Mouse (Mus musculus) hindbrain, embryonic 14.5 days (tissue): ENCODE data around the gene Nap1l5. TPM values are rescaled to one million over a fixed set of nuclear protein-coding genes. Genes with fewer than 3 reads are reported as not detected.
A peak's percentile ranks its signal among the peaks of the same experiment; 100 is the strongest.

ENCODE experiments used
- ATAC-seq: fragments of 200-750 bp; cut with Nextera tagmentation; 2 replicates; pipeline ENCODE4 v1.8.0; 2017; ENCODE audit warnings: moderate number of reproducible peaks, mild to moderate bottlenecking, moderate TSS enrichment, moderate library complexity; ENCODE audit not compliant: low FRiP score
- DNase-seq: peaks from one replicate; pipeline ENCODE4 v3.0.0-alpha.2; 2015; ENCODE audit warnings: low spot score
- H3K27ac ChIP-seq: fragments of 300-500 bp; sonication (generic); 2 replicates; pipeline ENCODE4 v1.5.1; 2014; ENCODE audit warnings: mild to moderate bottlenecking, moderate library complexity
- H3K27me3 ChIP-seq: fragments of 300-500 bp; sonication (generic); 2 replicates; pipeline ENCODE4 v1.6.1; 2014; ENCODE audit warnings: mild to moderate bottlenecking, low read length, mixed read lengths; ENCODE audit not compliant: control insufficient read depth, insufficient read depth
- H3K36me3 ChIP-seq: fragments of 300-500 bp; sonication (generic); replicated peaks from 2 replicates; pipeline ENCODE4 v1.6.1; 2014; ENCODE audit not compliant: control insufficient read depth, insufficient read depth
- H3K4me1 ChIP-seq: fragments of 300-500 bp; sonication (generic); replicated peaks from 2 replicates; pipeline ENCODE4 v1.6.1; 2014; ENCODE audit warnings: antibody characterized with exemption, low read length, mixed read lengths; ENCODE audit not compliant: control insufficient read depth, insufficient read depth
- H3K4me2 ChIP-seq: fragments of 300-500 bp; sonication (generic); replicated peaks from 2 replicates; pipeline ENCODE4 v1.6.1; 2014; ENCODE audit warnings: mild to moderate bottlenecking, moderate library complexity
- H3K4me3 ChIP-seq: fragments of 300-500 bp; sonication (generic); replicated peaks from 2 replicates; pipeline ENCODE4 v1.5.1; 2014; ENCODE audit warnings: mild to moderate bottlenecking, low read length
- H3K9ac ChIP-seq: fragments of 300-500 bp; sonication (generic); 2 replicates; pipeline ENCODE4 v1.6.1; 2014
- H3K9me3 ChIP-seq: fragments of 300-500 bp; sonication (generic); 2 replicates; pipeline ENCODE4 v1.6.1; 2016; ENCODE audit warnings: low read length; ENCODE audit not compliant: control insufficient read depth
- WGBS: fragments of 180-500 bp; shearing (Covaris S2); extraction: QIAGEN DNeasy Blood & Tissue Kit; methylation state at CpG from one replicate; pipeline ENCODE4 v1.1.7; 2014; 5-methylcytosine and 5-hydroxymethylcytosine counted together
- polyA plus RNA-seq: library from polyadenylated mRNA; unstranded; fragments of >200 nt; fragmentation: Nextera tagmentation; extraction: Ambion mirVana; gene quantifications from 2 replicates; pipeline ENCODE4 v1.2.1, GENCODE M21; 2014

Gene Nap1l5
- polyA plus RNA-seq, 1 experiment from 2014 or later, result 338 TPM

- no peaks in the 10 kb centered on the region for H3K27me3 ChIP-seq
- H3K4me3 ChIP-seq, result no peak overlapping the region
- peak overlapping the region; percentile 30 for H3K4me2 ChIP-seq
- no peaks in the 10 kb centered on the region for H3K9me3 ChIP-seq
- DNase-seq (peak; percentile 93), ATAC-seq (peak; percentile 96)
- H3K4me1 ChIP-seq, result peaks cover 27% of the 10 kb centered on the region
- H3K36me3 ChIP-seq, result 0 out of 2 replicates have a peak, but pooled peaks cover 11% of the 10 kb centered on the region
- peak overlapping the region; percentile 83 for H3K27ac ChIP-seq
- H3K9ac ChIP-seq, result no peak overlapping the region
- WGBS, result 26% methylated on average over 6 of the region's 6 CpGs
Measured at GRCm38 (mm10) chr6:58933189-58933913, 26.5 kb upstream of the Nap1l5 start.

GRCm38 (mm10) chr6:58932515-58933188 lies 25.8 kb upstream of the Nap1l5 start:
- H3K4me1 ChIP-seq, result peaks cover 27% of the 10 kb centered on the region
- H3K9ac ChIP-seq, result no peak overlapping the region
- ATAC-seq (peak; percentile 56), DNase-seq (peak; percentile 23)
- H3K27me3 ChIP-seq, result no peaks in the 10 kb centered on the region
- H3K27ac ChIP-seq, result peak overlapping the region; percentile 83
- no peak overlapping the region for H3K4me3 ChIP-seq
- 0 out of 2 replicates have a peak, but pooled peaks cover 11% of the 10 kb centered on the region for H3K36me3 ChIP-seq
- 58% methylated on average over 12 of the region's 12 CpGs for WGBS
- peak overlapping the region; percentile 30 for H3K4me2 ChIP-seq
- no peaks in the 10 kb centered on the region for H3K9me3 ChIP-seq

- no peak for ATAC-seq
- Histone ChIP-seq H3K4me3 (no peak overlapping the region), H3K27ac (no peak overlapping the region), H3K9me3 (no peaks in the 10 kb centered on the region), H3K4me1 (peaks cover 27% of the 10 kb centered on the region), H3K27me3 (no peaks in the 10 kb centered on the region), H3K4me2 (no peak overlapping the region), H3K9ac (no peak overlapping the region), H3K36me3 (0 out of 2 replicates have a peak, but pooled peaks cover 8% of the 10 kb centered on the region)
- DNase-seq, result no peak
- 60% methylated on average over 4 of the region's 4 CpGs for WGBS
Measured at GRCm38 (mm10) chr6:58931149-58931548, 24.3 kb upstream of the Nap1l5 start.

- no peaks in the 10 kb centered on the region for H3K9me3 ChIP-seq
- H3K36me3 ChIP-seq, result 0 out of 2 replicates have a peak, but pooled peaks cover 3% of the 10 kb centered on the region
- no peaks in the 10 kb centered on the region for H3K27me3 ChIP-seq
- no peak overlapping the region for H3K4me3 ChIP-seq
- H3K4me2 ChIP-seq, result no peak overlapping the region
- no peak overlapping the region for H3K9ac ChIP-seq
- ATAC-seq (no peak), DNase-seq (no peak)
- 94% methylated on average over 9 of the region's 9 CpGs for WGBS
- H3K27ac ChIP-seq, result no peak overlapping the region
- H3K4me1 ChIP-seq, result peaks cover 24% of the 10 kb centered on the region
Measured at GRCm38 (mm10) chr6:58929911-58930431, 23.1 kb upstream of the Nap1l5 start.

- Histone ChIP-seq H3K9ac (no peak overlapping the region), H3K4me3 (no peak overlapping the region), H3K27ac (no peak overlapping the region), H3K36me3 (no peaks in the 10 kb centered on the region), H3K4me2 (no peak overlapping the region), H3K9me3 (no peaks in the 10 kb centered on the region), H3K27me3 (no peaks in the 10 kb centered on the region), H3K4me1 (peaks cover 10% of the 10 kb centered on the region)
- no peak for ATAC-seq
- WGBS, result 73% methylated on average over 2 of the region's 2 CpGs
- DNase-seq, result no peak
Measured at GRCm38 (mm10) chr6:58927881-58928280, 21.0 kb upstream of the Nap1l5 start.

GRCm38 (mm10) chr6:58922511-58922910 lies 15.6 kb upstream of the Nap1l5 start:
- WGBS, result 89% methylated on average over 5 of the region's 5 CpGs
- H3K9ac ChIP-seq, result no peak overlapping the region
- no peaks in the 10 kb centered on the region for H3K27me3 ChIP-seq
- H3K4me1 ChIP-seq, result no peaks in the 10 kb centered on the region
- no peak for DNase-seq
- H3K4me2 ChIP-seq, result no peak overlapping the region
- H3K4me3 ChIP-seq, result no peak overlapping the region
- no peak overlapping the region for H3K27ac ChIP-seq
- H3K36me3 ChIP-seq, result no peaks in the 10 kb centered on the region; the same call in 1 of the 2 replicates
- ATAC-seq, result no peak
- no peaks in the 10 kb centered on the region for H3K9me3 ChIP-seq

- DNase-seq, result no peak
- Histone ChIP-seq H3K4me3 (no peak overlapping the region), H3K27me3 (no peaks in the 10 kb centered on the region), H3K4me2 (no peak overlapping the region), H3K36me3 (peaks cover 1% of the 10 kb centered on the region; the same call in 1 of the 2 replicates), H3K9ac (no peak overlapping the region), H3K27ac (no peak overlapping the region), H3K4me1 (no peaks in the 10 kb centered on the region), H3K9me3 (no peaks in the 10 kb centered on the region)
- ATAC-seq, result peak; percentile 59; the same call in 1 of the 2 replicates
- 42% methylated on average over 3 of the region's 3 CpGs for WGBS
Measured at GRCm38 (mm10) chr6:58921623-58922022, 14.7 kb upstream of the Nap1l5 start.

- Histone ChIP-seq H3K9ac (no peak overlapping the region), H3K4me1 (no peaks in the 10 kb centered on the region), H3K27me3 (no peaks in the 10 kb centered on the region), H3K36me3 (peaks cover 6% of the 10 kb centered on the region; the same call in 1 of the 2 replicates), H3K4me2 (no peak overlapping the region), H3K27ac (no peak overlapping the region), H3K9me3 (no peaks in the 10 kb centered on the region), H3K4me3 (no peak overlapping the region)
- ATAC-seq (no peak), DNase-seq (no peak)
- WGBS, result 84% methylated on average over 6 of the region's 6 CpGs
Measured at GRCm38 (mm10) chr6:58920735-58921134, 13.9 kb upstream of the Nap1l5 start.

GRCm38 (mm10) chr6:58916498-58916897 lies 9.6 kb upstream of the Nap1l5 start:
- Histone ChIP-seq H3K27me3 (no peaks in the 10 kb centered on the region), H3K36me3 (peaks cover 6% of the 10 kb centered on the region; the same call in 1 of the 2 replicates), H3K4me1 (no peaks in the 10 kb centered on the region), H3K27ac (no peak overlapping the region), H3K9ac (no peak overlapping the region), H3K4me2 (no peak overlapping the region), H3K9me3 (no peaks in the 10 kb centered on the region), H3K4me3 (no peak overlapping the region)
- WGBS, result 85% methylated on average over 5 of the region's 5 CpGs
- no peak for ATAC-seq
- DNase-seq, result no peak
